Mouse (Mus musculus) erythroblast, embryonic 14.5 days (primary cell): ENCODE results near the gene Slc31a2.

Experiments used
- GATA1 ChIP-seq: IDR thresholded peaks from 2 replicates; pipeline ENCODE4 v1.6.1; 2012; ENCODE audit warnings: low read length, inconsistent platforms, mixed read lengths
- TAL1 ChIP-seq: IDR thresholded peaks from 3 replicates; pipeline ENCODE4 v1.6.1; 2012; ENCODE audit warnings: low read length, inconsistent platforms, mixed read lengths

GRCm38 (mm10) chr4:62286992-62287900 lies 24.9 kb downstream of the Slc31a2 start:
- TF ChIP-seq TAL1 (no peak), GATA1 (no peak)
